Mouse (Mus musculus): ENCODE measurements at regions not wholly inside any gene's neighbourhood (a gene's known extent, or its start where the extent isn't known, plus 50 kb on each side); places are given as distances from the start of the nearest gene placed in this dataset.

DNA sequence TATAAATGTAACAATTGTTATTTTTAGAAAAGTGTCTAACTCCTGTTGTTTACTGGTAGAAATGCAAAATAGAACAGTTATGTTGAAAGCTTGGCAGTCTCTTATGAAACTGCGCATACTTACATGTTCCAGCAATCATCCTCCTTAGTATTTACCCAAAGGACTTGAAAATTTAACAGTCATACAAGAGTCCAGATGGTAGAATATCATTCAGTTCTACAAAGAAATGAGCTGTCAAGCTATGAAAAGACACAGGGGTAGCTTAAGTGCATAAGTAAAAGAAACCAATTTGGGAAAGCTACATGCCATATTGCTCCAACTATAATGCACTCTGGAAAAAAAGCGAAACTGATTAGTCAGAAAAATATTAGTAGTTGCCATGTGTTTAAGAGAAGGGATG, 196.7 kb downstream of the Ndufa4 start:
- WGBS = 86% methylated on average over 2 of the region's 2 CpGs
- Histone ChIP-seq H3K4me2 (replicated peaks) (no peak overlapping the region), H3K27ac (replicated peaks) (no peak overlapping the region), H3K9ac (replicated peaks) (no peak overlapping the region), H3K9me3 (no peaks in the 10 kb centered on the region), H3K27me3 (no peaks in the 10 kb centered on the region), H3K4me3 (no peak overlapping the region), H3K36me3 (no peaks in the 10 kb centered on the region), H3K4me1 (no peaks in the 10 kb centered on the region)
- no peak for ATAC-seq (ENCODE audit: low FRiP score, low read depth)

DNA sequence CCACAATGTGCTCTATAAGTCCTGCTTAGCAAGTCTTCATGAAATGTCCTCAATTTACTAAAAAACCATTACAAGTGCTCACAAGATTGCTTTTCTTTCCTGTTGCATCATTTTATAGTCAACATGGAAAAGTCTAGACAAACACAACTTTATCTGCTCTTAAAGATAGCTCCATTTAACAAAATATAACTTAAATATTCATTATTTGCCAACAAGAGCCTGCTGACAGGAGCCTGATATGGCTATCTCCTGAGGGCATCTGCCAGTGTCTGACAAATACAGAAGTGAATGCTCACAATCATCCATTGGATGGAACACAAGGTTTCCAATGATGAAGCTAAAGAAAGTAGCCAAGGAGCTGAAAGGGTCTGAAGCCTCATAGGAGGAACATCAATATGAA, 197.8 kb downstream of the Ndufa4 start:
- no peak for ATAC-seq (ENCODE audit: low FRiP score, low read depth)
- Histone ChIP-seq H3K27ac (replicated peaks) (no peak overlapping the region), H3K36me3 (no peaks in the 10 kb centered on the region)

More for the DNA sequence above, 197.8 kb downstream of the Ndufa4 start:
- H3K9ac ChIP-seq (replicated peaks) = no peak overlapping the region
- no peaks in the 10 kb centered on the region for H3K27me3 ChIP-seq
- no peaks in the 10 kb centered on the region for H3K4me1 ChIP-seq
- no peaks in the 10 kb centered on the region for H3K9me3 ChIP-seq
- no peak overlapping the region for H3K4me3 ChIP-seq
- no peak overlapping the region for H3K4me2 ChIP-seq (replicated peaks)
